Mouse (Mus musculus) heart, embryonic 11.5 days (tissue): ENCODE data around the gene Nup107. TPM values are rescaled to one million over a fixed set of nuclear protein-coding genes. Genes with fewer than 3 reads are reported as not detected.

Source experiments
- polyA plus RNA-seq: library from polyadenylated mRNA; unstranded; fragments of >200 nt; fragmentation: Nextera tagmentation; extraction: Ambion mirVana; gene quantifications from 2 replicates; pipeline ENCODE4 v1.2.1, GENCODE M21; 2014

The Nup107 gene
- polyA plus RNA-seq, 1 experiment from 2014 or later, result 56.3 TPM

Other genes starting within 250 kb of the Nup107 start
- 2.5 and 4.1 TPM in 2 replicates for gene Cpm, start 163.2 kb downstream of the Nup107 start, polyA plus RNA-seq
- gene Mdm2, start 81.9 kb downstream of the Nup107 start, polyA plus RNA-seq, result 54.7 and 62.2 TPM in 2 replicates
- 6.9 and 9.4 TPM in 2 replicates for gene Slc35e3, start 46.3 kb downstream of the Nup107 start, polyA plus RNA-seq
- 137 and 155 TPM in 2 replicates for gene Rap1b, start 53.3 kb upstream of the Nup107 start, polyA plus RNA-seq